Mouse (Mus musculus) olfactory bulb, adult 2 months (tissue): ENCODE results near the gene Hpcal4.

Experiments
- CTCF ChIP-seq: fragments of 200-500 bp; IDR thresholded peaks from 2 replicates; pipeline ENCODE4 v1.5.1; 2012; ENCODE audit warnings: low read depth, mild to moderate bottlenecking, low read length, moderate library complexity; ENCODE audit not compliant: insufficient read depth
- POLR2A ChIP-seq: fragments of 200-500 bp; IDR thresholded peaks from 2 replicates; pipeline ENCODE4 v1.6.1; 2012; ENCODE audit warnings: mild to moderate bottlenecking, low read depth, low read length, moderate library complexity; ENCODE audit not compliant: insufficient read depth

- TF ChIP-seq CTCF (no peak), POLR2A (no peak)
These were observed 40.3 kb downstream of the Hpcal4 start for GRCm38 (mm10) chr4:123223309-123223708.
